Mouse (Mus musculus) c-Kit-positive CD71-positive TER-119-positive erythroid progenitor cells, embryonic 14.5 days (primary cell): ENCODE data around the gene Plekhm3.

ENCODE experiments used
- DNase-seq: peaks from one replicate; pipeline ENCODE4 v3.0.0-alpha.2; 2013; ENCODE audit warnings: low spot score

The Plekhm3 gene

DNA sequence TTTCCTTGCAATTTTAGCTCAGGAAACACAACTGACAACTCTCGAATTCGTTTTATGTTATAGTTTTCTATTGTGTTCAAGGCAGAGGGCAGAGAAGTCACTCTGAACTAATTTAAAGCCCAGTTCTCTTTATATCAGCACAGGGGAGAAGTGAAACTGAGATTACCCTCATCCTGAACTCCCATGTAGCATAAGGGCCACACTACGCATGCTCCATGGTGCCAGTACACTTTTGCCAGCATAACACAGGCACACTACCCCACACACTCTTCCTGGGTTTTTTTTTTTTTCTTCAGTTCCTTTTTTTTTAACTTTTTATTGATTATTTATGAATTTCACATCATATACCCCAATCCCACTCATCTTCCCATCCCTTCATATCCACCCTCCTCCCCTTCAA lies 28.1 kb downstream of the Plekhm3 start:
- no peak for DNase-seq

DNA sequence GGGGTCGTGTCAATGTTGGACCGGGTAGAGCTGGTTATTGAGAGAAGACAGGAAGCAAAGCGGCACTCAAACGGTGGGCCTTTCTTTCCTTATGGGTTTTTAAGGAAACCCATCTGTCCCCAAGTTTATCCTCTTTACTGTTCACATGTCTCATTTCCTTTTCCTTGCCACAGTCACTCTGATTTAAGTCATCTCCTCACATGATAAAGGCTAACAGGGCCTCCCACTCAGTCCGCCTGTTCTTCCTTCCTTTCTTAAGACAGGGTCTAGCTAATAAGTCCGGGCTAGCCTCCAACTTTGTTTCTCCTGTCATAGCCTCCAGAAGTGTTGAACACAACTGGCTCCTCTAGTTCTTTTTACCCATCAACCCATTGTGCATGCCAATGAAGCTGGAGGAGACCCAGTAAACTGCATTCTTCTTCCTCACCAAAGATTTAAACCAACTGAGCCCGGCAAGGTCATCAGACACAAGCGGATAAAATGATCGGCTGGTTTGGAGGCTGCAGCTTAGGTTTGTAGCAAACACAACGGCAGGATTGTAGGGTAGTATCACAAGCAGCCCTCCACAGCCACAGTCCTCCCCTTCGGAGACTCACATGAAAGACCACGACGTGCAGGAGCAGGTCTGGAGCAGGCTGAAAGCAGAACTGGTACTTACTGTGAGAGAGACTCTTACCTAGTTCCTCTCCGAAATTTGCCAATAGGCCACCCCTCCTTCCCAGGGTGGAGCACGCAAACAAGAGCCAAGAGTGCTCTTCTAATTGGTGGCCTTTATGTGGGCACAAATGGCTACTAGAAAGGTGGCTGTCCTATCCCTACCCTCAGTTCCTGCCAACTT lies 29.0 kb downstream of the Plekhm3 start:
- no peak for DNase-seq

DNA sequence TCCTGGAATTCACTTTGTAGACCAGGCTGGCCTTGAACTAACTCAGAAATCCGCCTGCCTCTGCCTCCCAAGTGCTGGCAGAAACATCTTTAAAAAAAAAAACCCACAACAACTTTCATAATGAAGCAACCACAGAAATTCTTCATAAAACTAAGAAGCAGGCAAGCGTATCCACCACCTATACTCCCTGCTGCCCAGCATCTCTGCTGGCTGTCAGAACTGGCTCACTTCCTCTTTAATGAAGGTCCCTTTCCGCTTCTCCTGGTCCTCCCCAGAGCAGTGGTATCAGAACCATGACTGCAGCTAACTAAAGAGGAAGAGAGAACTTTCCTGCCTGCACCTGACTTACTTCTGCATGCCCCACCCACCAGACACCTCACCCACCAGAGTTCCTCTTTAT lies 31.0 kb downstream of the Plekhm3 start:
- no peak for DNase-seq

DNA sequence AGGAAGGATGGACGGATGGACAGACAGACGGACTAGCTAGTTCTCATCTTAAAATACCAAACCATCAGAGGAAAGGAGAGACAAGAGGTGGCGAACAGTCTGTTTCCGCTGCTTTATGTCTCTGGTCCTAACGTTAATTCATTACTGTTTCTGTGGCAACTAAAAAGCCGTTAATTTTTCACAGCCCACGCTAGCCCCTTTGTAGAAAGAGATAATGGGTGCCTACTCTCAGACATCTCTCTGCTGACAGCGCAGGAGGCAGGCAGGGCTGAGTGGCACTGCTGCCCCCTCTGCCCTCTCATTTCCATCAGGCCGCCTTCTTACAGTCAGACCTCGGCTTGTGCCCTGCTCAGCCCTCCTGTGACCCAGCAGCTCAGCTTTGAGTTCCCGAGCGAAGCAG lies 32.3 kb downstream of the Plekhm3 start:
- no peak for DNase-seq

DNA sequence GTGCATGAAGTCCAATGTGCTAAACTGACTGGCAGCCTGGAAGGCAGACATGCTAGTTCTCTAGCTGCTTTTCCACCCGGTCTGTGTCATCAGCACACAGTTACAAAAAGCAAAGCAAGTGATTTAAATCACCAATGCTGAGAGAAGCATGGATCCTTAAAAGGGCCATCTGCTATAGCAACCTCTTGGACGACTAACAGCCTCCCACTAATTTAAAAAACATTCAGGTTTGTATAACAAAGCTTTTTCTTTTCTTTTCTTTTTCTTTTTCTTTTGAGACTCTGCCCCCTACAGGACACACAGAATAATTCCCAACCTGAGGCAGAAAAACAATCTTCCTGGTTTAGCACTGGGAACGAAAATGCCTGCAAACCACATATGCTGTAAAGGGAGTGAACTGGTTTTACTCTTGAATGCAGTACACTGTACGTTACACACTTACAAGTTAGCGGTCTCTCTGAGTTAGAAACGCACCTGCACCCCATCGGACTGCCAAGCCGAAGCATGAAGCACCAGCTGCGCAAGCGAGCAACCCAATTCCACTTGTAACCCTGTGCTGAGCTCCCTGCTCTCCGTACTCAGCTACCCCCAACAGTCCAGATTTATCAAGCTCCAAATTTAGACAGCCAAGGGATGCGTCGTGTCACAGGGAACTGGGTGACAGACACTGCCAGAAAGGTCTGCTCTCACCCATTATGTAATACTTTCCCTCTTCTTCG lies 37.7 kb downstream of the Plekhm3 start:
- peak; percentile 17 for DNase-seq

DNA sequence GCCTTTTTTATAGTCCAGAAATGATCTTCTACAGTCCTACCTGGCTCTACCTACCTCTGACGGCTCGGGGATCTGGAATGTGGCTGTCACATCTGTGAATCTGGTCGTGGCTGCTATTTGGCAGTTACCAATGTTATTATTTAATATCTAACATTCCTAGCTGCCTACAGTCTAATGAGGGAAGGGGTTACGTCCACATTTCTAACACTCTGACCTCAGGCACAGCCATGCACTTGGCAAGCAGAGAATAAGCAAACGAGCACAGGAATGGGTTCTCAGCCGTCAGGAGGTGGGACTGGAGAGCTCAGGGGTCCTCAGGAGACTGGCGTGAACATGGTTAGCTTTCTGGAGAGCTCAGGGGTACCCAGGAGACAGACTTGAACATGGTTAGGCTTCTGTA lies 38.7 kb downstream of the Plekhm3 start:
- DNase-seq, result no peak

DNA sequence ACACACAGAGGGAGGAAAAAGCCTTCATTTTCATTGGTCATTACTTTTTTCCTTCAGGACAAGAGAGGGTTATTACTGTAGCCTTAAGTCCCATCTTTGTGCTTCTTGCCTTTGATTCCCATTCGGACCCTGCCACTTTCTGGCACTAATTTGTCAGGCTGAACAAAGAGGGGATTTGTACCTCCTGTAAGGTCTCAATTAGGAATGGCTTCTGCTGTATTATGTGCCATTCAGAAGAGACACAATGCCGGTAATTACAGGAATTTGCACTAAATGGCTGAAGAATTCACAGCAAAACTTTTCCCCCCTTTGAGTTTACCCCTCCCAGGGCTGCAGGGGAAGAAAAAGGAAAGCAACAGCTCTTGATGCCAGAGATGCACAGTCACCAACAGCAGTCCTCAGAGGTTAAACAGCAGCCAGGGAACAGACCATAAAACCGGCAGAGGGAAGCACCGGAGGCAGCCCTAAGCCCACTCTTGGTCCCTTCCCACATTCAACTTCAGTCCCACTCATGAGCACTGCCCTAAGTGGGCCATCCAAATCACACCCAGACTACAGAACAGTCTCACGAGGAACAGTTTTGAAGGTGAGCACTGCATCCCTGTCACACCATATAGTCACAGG lies 39.6 kb downstream of the Plekhm3 start:
- no peak for DNase-seq

DNA sequence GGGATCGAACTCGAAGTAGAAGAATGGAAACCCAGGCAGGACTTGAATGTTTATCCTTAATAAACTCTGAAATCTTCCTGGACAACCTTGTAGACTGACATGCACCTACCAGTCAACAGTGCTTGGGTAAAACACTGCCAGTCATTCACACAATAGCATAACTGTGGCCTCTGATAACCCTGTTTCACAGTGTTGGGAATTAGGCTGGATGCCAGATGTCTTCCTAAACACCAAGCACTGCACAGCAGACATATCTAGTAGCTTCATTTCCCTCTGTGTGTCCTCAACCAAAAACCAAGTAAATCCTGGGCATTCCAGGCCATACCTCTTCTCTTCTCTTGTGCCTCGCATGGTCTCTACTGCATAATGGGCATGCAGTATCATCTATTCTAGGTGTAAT lies 42.3 kb downstream of the Plekhm3 start:
- DNase-seq, result no peak

DNA sequence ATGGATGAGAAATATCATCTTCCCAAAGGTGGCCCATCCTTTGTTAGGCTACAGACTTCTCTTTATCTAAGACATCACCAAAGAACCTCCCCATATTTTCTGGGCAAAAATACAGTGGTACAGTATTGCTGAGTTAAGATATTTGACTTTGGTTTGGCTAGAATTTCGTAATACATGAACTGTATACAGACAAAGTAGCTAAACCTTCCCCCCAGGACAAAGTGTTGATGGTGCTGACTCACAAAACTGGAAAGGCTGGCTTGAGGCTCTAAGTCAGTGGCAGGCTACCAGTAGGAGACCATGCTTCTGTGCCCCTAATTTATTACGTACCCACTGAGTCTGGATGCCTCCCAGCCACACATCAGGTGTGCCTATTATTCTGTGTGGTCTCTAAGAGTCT lies 48.9 kb downstream of the Plekhm3 start:
- no peak for DNase-seq

DNA sequence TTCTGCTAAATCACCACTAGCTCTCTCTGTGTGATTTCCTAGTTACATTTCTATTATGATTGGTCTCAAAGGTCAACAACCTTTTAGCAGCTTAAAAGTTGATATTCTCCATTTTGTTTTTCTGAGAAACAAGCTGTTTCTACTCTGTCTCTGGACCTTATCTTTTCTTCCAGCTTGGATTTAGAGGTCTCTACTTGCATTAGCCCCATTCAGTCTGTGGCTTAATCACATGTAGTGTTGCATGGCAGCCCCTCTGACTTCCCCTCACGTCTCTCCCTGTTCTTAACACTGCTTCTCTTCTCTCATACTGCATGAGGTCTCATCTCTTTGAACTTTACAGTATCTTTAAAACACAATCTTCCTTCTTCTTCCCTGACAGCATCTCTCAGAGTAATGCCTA lies 50.4 kb downstream of the Plekhm3 start:
- DNase-seq, result peak; percentile 12

DNA sequence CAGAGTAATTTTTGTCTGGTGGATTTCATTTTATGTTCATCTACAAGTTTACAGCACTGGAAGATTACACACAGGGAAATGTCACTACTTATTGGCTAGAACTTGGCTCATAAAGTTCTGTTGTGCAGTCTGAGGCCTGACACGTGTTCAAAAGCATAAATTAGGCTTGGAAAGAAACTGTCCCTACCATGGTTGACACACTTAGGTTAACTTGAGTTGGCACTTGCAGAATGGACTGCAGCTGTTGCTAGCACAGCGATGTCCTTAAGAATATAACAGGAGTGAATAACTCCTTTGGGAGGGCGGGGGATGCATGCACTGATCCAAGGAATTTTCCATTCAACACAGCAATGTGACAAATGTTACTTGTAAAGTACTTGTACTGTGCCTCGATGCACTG lies 53.2 kb downstream of the Plekhm3 start:
- DNase-seq, result no peak

DNA sequence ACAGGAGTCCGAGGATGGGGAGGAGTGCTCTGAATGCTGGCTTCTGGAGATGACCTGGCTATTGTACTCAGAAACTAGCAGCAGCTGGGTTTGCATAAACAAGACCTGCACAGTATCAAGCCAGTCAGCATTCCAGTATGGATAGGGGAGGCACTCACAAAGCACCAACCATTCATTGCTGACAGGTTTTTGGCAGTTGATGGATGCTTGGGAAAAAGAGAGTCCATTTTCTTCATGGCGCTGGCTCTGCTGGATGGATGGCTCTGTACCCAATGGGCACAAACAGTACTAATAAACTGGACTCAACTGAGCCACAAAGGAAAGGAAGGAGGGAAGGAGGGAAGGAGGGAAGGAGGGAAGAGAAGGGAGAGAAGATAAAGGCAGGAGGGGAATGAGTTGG lies 53.8 kb downstream of the Plekhm3 start:
- no peak for DNase-seq

DNA sequence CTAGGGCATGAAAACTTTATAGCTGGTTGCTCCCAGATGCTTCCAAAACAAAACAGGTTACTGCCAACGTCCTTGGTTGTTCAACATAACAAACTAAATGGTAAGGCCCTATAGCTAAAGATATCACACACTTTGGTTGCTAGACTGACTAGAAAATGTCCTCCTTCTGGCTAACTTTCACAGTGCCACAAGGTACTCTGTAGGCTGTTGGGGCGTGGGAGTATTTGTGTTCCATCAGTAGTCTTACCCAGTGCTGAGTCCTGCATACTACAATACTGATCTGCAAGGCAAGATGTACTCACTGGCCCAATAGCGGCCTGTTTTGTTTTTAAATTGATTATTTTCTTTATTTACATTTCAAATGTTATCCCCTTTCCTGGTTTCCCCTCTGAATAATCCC lies 56.9 kb downstream of the Plekhm3 start:
- no peak for DNase-seq

DNA sequence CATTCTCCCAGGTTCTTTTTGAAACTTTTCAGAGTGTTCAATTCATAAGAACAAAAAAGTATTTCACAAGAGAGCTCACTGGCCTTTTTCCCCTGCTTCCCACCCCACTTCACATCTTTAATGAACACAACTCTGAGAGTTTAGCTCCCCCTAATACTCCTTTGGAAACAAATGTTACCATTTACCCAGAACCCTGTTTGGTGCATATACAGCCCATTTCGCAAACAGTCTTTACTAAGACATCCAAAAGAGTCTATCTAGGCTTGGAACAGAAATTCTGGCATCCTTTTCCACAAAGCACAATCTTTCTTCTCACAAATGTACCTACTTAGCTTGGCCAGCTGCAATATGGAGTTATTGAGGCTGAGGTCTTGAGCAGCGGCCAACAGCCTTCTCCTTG lies 59.1 kb downstream of the Plekhm3 start:
- DNase-seq, result no peak

DNA sequence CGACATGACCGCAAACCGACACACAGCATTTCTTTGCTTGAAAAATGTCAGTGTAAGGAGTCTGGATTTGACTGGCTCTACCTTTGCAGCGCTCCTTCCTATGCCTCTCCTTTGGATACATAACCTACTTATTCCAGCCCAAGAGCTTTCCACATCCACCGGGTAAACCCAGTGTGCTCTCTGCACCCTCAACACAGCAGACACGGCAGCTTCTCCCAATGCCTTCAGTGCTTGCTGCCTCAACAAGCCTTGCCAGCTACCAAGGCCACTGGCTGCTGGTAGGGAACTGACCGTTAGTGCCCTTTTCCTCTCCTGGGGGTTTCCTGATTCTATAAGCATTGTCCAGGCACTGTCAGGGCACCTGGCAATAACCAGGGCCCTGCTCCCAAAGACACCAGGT lies 62.8 kb downstream of the Plekhm3 start:
- no peak for DNase-seq

DNA sequence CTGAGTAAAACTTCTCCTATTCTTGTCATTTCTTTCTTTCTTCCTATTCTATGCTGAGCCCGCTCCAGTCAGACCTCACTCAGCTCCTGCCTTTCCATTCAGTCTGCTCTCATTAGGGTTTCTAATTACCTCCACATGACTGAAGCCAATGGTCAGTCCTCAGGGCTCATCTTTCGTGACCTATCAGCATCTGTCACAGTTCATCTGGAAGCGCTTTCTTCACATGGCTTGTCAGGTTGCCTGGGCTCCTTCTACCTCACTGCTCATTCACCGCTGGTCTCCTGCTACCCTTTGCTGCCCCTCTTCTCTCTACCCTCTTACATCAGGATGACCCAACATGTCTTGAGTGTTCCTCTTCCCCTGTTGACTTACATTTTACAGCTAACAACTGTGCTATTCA lies 65.3 kb downstream of the Plekhm3 start:
- no peak for DNase-seq

DNA sequence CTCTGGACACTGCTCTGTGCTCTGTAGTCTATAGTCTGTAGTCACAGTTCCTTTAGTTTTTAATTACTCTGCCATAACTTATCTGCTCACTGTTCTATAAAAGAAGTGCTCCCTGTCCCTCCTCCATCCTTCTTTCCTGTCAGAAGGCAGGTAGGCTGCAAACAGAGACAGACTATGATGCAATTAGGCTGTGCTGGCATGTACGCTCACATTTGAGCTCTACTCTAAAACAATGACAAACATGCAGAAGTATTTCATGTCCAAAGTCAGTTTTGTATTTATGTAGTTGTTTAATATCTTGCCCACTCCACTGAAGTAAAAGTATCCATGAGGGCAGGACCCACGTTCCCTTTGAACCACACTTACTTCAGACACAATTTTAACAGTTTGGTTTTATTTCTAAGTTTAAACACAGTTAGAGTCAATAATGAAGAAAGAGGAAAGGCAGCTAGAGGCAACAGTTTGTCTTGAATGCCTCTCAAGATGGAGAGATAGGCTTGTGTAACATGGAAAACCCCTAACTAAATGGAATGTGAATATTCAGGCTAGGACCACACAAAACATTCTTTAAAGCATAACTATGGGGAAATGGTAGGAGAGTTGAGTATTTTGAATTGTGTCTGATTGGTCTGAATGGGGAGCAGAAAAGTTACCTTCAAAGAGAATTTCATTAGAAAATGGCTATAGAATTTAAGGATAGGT lies 69.0 kb downstream of the Plekhm3 start:
- no peak for DNase-seq

DNA sequence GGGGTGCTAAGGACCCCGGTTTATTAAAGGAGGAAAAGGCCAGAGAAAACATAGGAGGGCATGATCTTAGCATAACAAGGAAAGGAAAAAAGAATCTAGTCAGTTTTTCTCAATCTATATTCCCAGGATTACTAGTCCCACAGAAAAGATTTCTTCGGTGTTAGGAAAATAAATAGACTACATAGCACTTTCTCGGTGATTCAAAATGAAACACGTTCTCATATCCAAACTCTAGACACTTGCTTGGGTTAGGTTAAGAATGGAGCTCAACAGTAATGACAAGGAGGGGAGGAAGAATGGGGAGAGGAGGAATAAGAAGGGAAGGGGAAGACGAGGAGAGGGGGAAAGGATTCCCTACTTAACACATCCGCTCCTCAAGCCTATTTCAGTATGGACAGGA lies 69.9 kb downstream of the Plekhm3 start:
- DNase-seq, result no peak

DNA sequence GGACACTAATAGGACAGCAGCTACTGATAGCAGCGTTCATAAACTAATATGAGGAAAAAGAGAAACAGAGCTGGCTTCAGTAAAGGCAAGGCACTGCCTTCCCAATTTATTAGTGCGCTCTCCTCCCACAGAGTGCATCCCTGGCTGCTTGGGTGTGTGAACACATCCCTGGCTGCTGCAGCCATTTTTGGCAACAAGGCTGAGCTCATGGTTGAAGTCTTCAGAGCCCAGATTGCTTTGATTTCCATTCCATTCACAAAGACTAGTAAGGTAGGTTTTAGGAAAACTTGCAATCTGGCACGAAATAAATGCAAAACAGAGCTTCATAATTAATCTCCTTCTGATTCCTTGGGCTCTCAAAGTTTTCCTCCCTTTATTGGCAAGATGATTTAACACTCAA lies 71.3 kb downstream of the Plekhm3 start:
- DNase-seq, result no peak

DNA sequence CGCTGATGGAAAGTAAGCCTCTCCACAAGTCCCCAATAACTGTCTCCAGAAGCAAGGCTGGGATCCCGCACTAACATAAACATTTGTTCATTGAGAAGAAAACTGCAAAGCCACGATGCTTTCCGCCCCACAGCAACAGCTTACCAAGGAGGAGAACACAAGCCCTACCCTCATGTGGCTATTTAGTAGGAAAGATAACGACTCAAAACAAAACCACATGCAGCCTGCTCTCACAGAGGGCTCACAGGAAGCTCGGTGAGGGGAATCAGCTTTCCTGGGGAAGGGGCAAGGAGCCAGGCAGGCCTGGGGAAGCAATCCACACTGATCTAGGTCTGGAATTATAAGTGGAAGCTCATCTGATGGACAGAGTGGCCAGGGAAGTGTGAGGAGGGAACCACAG lies 72.6 kb downstream of the Plekhm3 start:
- DNase-seq, result no peak

DNA sequence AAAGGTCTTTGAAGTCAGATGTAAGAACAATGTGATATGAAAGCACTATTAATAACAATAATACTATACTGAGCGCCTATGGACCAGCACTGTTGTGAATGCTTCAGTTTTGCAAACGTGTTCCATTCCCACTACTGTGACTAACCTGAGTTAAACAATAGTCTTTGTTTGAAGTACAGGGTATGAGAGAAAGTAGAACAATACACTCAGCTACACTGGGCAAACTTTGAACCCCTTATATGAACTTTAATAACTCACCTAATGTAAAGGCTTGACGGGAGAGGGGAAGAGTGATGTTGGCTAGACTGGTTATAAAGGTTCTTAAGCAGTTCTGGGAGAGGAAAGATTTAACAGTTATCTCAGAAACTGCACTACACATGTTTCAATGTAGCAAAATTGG lies 76.0 kb downstream of the Plekhm3 start:
- DNase-seq, result no peak

DNA sequence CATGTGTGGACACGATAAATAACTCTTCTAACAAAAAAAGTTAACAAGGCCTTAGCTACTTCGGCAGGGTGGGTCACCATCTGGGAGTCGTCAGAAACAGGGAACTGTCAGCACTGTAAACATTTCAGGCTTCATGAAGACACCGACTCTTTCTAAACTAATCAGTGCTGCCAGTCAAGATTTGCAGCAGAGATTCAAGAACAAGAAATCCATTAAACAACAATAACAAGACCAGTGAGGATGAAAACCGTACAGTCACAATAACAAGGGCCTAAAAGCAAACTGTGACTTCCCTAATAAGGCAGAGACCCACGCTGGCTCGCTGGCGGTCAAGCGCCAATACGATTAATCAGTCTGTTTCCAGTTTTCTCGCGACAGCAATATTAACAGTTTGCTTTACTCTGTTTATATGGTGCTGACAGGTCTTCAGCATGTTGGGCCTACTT lies 77.8 kb downstream of the Plekhm3 start:
- no peak for DNase-seq

DNA sequence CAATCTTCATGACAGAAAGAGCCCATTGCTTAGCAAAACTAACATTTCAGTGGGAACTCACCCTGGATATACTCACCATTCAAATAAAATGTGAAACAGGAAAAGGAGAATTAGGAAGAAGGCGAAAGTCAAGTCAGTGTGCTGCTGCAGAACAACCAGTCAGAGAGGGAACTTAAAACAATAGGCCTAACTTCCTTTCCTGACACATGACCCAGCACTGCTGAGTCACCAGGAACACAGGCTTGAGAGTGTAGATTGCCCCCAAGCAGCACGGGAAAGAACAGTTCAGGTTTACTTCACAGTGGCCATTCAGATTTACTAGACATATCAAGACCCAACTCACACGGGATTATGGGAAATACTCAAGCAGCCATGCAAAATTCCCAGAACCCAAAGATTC lies 80.3 kb downstream of the Plekhm3 start:
- DNase-seq, result no peak
